Mouse (Mus musculus): ENCODE results near the gene Lrch1. TPM values are rescaled to one million over a fixed set of nuclear protein-coding genes. Genes with fewer than 3 reads are reported as not detected.

The Lrch1 gene
- total and polyA plus RNA-seq, 3 experiments = 2.8 to 6.1 TPM; not detected in 1

GRCm38 (mm10) chr14:74831653-74832052 is 116.0 kb downstream of the Lrch1 start:
- Histone ChIP-seq H3K27me3 (ENCODE audit: control insufficient read depth in 1 of 2, insufficient read depth in 2 of 2, low read length in 2 of 2) (no peaks in the 10 kb centered on the region), H3K79me2 (ENCODE audit: control insufficient read depth, insufficient read depth, low read length, poor library complexity) (no peaks in the 10 kb centered on the region), H3K4me1 (ENCODE audit: control insufficient read depth in 1 of 2, insufficient read depth in 2 of 2, low read length in 2 of 2) (no peaks in the 10 kb centered on the region), H3K36me3 (ENCODE audit: control insufficient read depth in 1 of 2, insufficient read depth in 2 of 2, low read length in 2 of 2) (no peaks in the 10 kb centered on the region), H3K9me3 (replicated peaks; ENCODE audit: insufficient read depth, low read length) (no peaks in the 10 kb centered on the region), H3K9ac (ENCODE audit: control insufficient read depth, low read depth, low read length, poor library complexity, severe bottlenecking) (no peak overlapping the region), H3K27ac (ENCODE audit: control insufficient read depth, low read depth, low read length) (no peak overlapping the region), H3K4me3 (ENCODE audit: control insufficient read depth in 1 of 2, insufficient read depth in 1 of 2, low read depth in 2 of 2, low read length in 2 of 2) (no peak overlapping the region)
- DNase-seq (ENCODE audit: low read depth, low spot score) = no peak
- no peak for TF ChIP-seq ZNF384 (IDR thresholded peaks at IDR 0.05; ENCODE audit: low read depth, low read length)
- TF ChIP-seq POLR2AphosphoS5 (IDR thresholded peaks at IDR 0.05; ENCODE audit: borderline replicate concordance, low read depth, low read length) = no peak
- TF ChIP-seq CHD1 (IDR thresholded peaks at IDR 0.05; ENCODE audit: low read depth, low read length) = no peak
- no peak for TF ChIP-seq ELF1 (IDR thresholded peaks at IDR 0.05; ENCODE audit: low read depth, low read length)
- TF ChIP-seq CHD2 (IDR thresholded peaks at IDR 0.05; ENCODE audit: low read length) = no peak
- no peak for TF ChIP-seq MXI1 (IDR thresholded peaks at IDR 0.05; ENCODE audit: low read depth, low read length)
- TF ChIP-seq MYC (IDR thresholded peaks at IDR 0.05; ENCODE audit: low read depth, low read length) = no peak

GRCm38 (mm10) chr14:74831050-74831449 is 116.6 kb downstream of the Lrch1 start:
- Histone ChIP-seq H3K4me1 (ENCODE audit: control insufficient read depth in 1 of 2, insufficient read depth in 2 of 2, low read length in 2 of 2) (no peaks in the 10 kb centered on the region), H3K27ac (ENCODE audit: control insufficient read depth, low read depth, low read length) (no peak overlapping the region), H3K27me3 (ENCODE audit: control insufficient read depth in 1 of 2, insufficient read depth in 2 of 2, low read length in 2 of 2) (no peaks in the 10 kb centered on the region), H3K9me3 (replicated peaks; ENCODE audit: insufficient read depth, low read length) (no peaks in the 10 kb centered on the region), H3K4me3 (ENCODE audit: control insufficient read depth in 1 of 2, insufficient read depth in 1 of 2, low read depth in 2 of 2, low read length in 2 of 2) (no peak overlapping the region), H3K36me3 (ENCODE audit: control insufficient read depth in 1 of 2, insufficient read depth in 2 of 2, low read length in 2 of 2) (no peaks in the 10 kb centered on the region), H3K9ac (ENCODE audit: control insufficient read depth, low read depth, low read length, poor library complexity, severe bottlenecking) (no peak overlapping the region), H3K79me2 (ENCODE audit: control insufficient read depth, insufficient read depth, low read length, poor library complexity) (no peaks in the 10 kb centered on the region)
- TF ChIP-seq POLR2A (IDR thresholded peaks at IDR 0.05; ENCODE audit: control insufficient read depth in 1 of 2, insufficient read depth in 1 of 2, low read depth in 1 of 2, low read length in 2 of 2, poor library complexity in 1 of 2) = no peak
- no peak for TF ChIP-seq MAX (IDR thresholded peaks at IDR 0.05; ENCODE audit: low read length)
- TF ChIP-seq USF2 (IDR thresholded peaks at IDR 0.05; ENCODE audit: borderline replicate concordance in 1 of 2, insufficient read depth in 1 of 2, low read depth in 1 of 2, low read length in 2 of 2) = no peak
- no peak for TF ChIP-seq UBTF (IDR thresholded peaks at IDR 0.05; ENCODE audit: borderline replicate concordance, insufficient read depth, low read depth, low read length)
- TF ChIP-seq RCOR1 (IDR thresholded peaks at IDR 0.05; ENCODE audit: low read depth, low read length) = no peak
- no peak for TF ChIP-seq TAL1 (IDR thresholded peaks at IDR 0.05; ENCODE audit: low read length)
- TF ChIP-seq POLR2AphosphoS2 (IDR thresholded peaks at IDR 0.05; ENCODE audit: low read length) = no peak
- no peak for TF ChIP-seq BHLHE40 (IDR thresholded peaks at IDR 0.05; ENCODE audit: borderline replicate concordance, low read depth, low read length)
- no peak for TF ChIP-seq NRF1 (IDR thresholded peaks at IDR 0.05; ENCODE audit: insufficient read depth, low read depth, low read length, poor library complexity, severe bottlenecking)
- no peak for TF ChIP-seq USF1 (IDR thresholded peaks at IDR 0.05; ENCODE audit: low read depth, low read length)
- no peak for TF ChIP-seq GABPA (IDR thresholded peaks at IDR 0.05; ENCODE audit: low read depth, low read length)
- no peak for TF ChIP-seq MAFK (IDR thresholded peaks at IDR 0.05; ENCODE audit: borderline replicate concordance, low read depth, low read length)
- TF ChIP-seq RAD21 (IDR thresholded peaks at IDR 0.05; ENCODE audit: low read depth, low read length) = no peak
- TF ChIP-seq GATA1 (IDR thresholded peaks at IDR 0.05; ENCODE audit: low read depth, low read length) = no peak
- TF ChIP-seq HCFC1 (IDR thresholded peaks at IDR 0.05; ENCODE audit: low read depth, low read length) = no peak
- TF ChIP-seq ZNF384 (IDR thresholded peaks at IDR 0.05; ENCODE audit: low read depth, low read length) = no peak
- TF ChIP-seq SMC3 (IDR thresholded peaks at IDR 0.05; ENCODE audit: low read depth, low read length) = no peak
- no peak for TF ChIP-seq JUND (IDR thresholded peaks at IDR 0.05; ENCODE audit: low read depth, low read length)
- no peak for DNase-seq (ENCODE audit: low read depth, low spot score)
